Mouse (Mus musculus) kidney, adult 11 months (tissue): ENCODE measurements around the gene Ltbp2.

Experiments used
- DNase-seq: peaks from one replicate; pipeline ENCODE4 v3.0.0; 2022

Gene Ltbp2

DNA sequence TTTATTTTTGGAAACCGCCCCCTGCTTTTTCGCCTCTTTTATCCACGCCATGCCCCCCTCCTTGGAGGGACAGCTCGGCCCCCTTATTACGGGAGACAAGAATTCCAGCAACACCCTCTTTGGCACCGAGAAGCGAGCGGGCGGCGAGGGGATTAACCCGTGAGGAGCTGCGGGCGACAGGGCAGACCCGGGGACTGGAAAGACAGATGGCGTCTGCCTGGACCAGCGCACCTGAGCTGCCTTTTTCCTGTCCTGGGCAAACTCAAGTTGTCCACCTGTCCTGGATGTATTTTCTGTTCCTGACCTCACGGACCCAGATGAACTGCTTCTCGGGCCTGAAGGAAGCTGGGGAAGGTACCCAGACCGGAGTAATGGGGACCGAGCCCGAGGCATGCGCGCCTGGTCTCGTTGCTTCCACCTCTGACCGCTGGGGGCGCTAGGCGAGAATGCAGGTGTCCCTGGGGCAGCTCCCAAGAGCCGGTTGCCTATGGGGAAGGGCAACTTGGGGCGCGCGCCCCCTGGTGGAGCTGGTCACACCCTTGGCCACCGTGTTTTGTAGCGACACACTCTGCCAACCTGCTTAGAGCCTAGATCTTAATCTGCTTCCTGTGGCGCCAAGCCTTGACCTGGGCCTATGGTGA, at the start of gene Ltbp2:
Gene Ltbp2, minus strand, starts transcription at position 52 of the 641 bp plus-strand sequence.
- peak; percentile 72 for DNase-seq

DNA sequence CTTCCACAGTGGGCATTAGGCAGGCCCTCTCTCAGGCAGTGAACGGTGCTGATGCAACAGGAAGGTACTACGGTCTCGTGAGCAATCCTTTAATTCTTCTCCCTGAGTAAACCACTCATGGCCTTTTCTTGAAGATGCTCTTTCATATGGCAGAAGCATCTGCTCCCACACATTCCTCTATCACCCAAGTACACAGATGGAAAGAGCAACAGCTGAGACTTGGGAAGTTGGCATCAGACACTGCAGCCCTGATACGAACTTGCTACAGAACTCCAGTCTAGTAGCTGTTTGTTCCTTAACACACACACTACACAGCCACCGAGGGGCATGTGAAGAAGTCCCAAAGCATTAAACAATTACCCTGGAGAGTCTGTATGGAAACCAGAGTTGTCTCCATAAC, 48.0 kb upstream of the Ltbp2 start:
- no peak for DNase-seq

GRCm38 (mm10) chr12:84921881-84922419, 45.6 kb upstream of the Ltbp2 start:
- DNase-seq, result no peak

- no peak for DNase-seq
Measured at GRCm38 (mm10) chr12:84918809-84919208, 42.5 kb upstream of the Ltbp2 start.

DNA sequence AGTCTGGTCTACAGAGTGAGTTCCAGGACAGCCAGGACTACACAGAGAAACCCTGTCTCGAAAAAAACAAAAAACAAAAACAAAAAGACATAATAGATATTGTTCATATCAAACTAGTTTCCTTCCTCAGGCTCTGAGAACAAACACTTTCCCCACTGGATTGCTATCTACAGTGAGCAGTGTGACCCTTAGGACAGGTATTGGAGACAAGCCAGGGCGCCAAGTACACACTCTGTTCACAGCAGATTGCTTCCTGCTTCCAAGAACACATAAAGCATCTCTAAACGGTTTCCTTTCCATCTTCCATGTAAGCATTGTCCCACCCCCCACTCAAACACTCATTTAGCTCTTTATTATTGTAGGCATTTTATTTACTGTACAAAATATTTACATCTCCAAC, 41.5 kb upstream of the Ltbp2 start:
- no peak for DNase-seq

DNA sequence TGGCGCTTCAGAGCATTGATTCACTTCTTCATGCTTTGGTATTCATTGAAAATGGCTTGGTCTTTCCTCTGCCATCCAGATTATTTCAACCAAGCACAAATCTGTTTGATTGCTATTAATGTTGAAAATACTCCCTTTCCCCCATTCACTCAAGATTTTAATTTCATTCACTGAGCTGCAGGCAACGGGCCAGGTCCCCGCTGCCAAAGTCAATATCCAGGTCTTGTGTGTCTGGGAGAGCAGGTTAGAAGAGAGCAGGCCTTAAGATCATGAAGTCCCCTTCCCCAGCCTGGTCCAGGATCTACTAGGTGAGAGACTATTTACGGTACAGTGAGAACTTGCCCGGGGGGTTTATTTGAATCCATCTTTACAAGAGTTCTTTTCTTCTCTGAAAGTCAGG, 38.6 kb upstream of the Ltbp2 start:
- DNase-seq, result no peak

- no peak for DNase-seq
Measured at GRCm38 (mm10) chr12:84912652-84913104, 36.3 kb upstream of the Ltbp2 start.

GRCm38 (mm10) chr12:84911640-84912039, 35.3 kb upstream of the Ltbp2 start:
- DNase-seq, result no peak

GRCm38 (mm10) chr12:84910066-84910465, 33.7 kb upstream of the Ltbp2 start:
- DNase-seq, result no peak

GRCm38 (mm10) chr12:84907627-84908480, 31.5 kb upstream of the Ltbp2 start:
- no peak for DNase-seq

GRCm38 (mm10) chr12:84907024-84907626, 30.8 kb upstream of the Ltbp2 start:
- no peak for DNase-seq

- DNase-seq, result no peak
Measured at GRCm38 (mm10) chr12:84904399-84904798, 28.1 kb upstream of the Ltbp2 start.

DNA sequence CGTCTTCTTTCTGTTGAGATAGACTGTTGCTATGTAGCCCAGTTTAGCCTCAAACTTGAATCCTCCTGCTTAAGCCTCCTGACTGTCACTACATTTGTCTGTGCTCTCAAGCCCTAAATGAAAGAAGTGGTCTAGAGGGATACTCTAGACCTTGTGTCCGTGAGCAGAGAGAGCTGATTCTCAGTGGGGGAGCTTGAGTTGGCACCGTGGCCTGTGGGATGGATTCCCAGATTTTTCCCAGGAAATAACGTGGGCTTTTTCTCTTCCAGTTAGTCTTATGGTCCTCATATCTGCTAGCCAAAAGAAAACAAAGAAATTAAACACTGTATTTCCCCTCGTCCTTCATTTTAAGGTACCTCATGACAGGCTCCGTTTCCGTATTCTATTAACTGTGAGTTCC, 24.0 kb upstream of the Ltbp2 start:
- DNase-seq, result no peak

DNA sequence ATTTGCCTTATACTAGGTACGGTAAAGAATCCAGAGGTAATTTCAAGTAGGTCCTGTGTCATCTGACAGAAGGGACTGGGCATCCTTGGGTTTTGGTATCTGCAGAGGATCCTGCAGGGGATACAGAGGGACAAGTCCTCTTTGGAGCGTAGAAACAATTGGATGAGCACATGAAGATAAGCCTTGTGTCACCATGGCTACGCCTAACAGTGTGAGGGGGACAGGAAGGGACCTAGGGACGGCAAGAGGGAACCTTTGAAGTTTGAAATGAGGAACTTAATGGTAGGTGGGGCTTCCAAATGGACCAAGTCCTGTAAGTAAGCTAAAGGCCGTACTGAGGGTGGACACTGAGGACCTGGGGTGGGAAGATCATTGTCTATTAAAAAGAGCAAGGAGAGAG, 21.0 kb upstream of the Ltbp2 start:
- no peak for DNase-seq

GRCm38 (mm10) chr12:84896235-84896634, 19.9 kb upstream of the Ltbp2 start:
- DNase-seq, result no peak

DNA sequence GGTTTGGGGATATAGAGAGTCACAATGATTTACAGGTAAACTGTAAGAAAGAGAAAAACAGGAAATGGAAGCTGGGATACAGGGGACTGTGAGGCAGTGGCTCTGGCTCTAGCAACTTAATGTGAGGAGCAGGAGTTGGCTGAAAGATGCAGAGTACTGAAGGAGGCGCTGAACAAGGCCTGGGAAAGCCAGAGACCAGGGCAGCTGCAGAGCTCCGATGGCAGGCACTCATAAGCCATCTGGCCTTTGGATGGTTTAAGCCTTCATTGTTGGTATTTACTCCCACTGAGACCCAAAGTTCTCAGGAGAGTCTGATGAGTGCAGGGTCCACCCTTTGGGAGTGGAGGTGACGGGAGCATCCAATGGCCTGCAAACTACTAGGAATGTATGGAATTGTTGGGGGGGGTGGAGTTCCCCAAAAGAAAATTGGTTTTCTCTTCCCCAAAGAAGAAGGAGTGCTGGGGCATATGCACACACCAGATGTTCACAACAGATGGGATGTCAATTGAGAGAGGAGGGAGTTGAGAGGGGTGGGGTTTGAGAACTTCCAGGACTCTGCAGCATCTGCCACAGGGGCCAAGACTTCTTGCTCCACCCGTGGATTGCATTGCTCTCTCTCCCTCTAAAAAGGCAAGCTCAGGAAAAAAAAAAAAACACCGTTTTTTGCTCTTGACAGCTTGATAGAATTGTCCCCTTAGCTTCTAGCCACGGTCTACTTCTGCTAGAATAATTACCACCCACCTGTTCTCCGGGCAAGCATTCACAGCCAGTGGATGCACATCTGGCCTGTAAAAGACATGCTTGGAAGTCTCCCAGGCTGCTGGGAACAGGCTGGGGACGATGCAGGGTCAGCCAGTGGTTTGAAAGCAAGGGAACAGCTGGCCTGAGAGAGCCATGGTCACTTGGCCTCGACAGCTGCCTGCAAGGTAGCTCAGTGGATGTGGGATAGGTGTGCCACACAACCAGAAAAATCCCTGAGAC, 17.6 kb upstream of the Ltbp2 start:
- DNase-seq, result no peak

GRCm38 (mm10) chr12:84890289-84890688, 14.0 kb upstream of the Ltbp2 start:
- peak; percentile 47 for DNase-seq

DNA sequence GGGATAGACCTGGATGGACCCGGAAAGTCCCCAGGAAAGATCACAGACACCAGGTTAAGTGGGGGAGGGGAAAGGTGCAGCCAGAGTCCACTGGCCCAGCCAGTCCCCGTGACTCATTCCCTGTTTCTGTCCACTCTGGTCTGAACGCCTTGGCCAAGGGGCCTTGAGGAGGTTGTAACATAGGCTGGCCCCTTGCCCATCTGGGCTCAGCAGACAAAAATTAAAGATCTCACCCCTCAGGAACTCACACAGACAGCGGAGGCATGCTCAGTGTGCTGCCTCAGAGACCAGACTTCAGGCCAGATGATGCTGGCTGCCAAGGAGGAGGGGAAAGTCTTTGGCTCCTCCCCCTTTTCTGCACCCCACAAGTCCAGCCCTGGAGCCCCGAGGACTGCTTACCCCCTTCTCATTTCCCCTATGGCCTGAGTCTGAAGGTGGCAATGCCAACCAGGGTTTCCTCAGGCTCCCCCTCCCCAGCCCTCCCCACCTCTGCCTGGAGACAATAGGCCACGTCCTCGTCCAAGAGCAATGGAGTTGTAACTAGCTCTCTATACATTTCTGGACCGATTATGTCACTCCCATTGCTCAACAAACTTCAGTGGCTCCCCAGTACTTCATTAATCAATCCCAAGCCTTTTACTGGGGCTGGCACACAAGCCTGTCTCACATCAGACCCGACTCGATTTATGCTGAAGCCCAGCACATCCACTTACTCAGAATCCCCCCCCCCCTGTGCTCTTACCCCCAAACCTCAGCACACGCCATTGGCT, 9.0 kb upstream of the Ltbp2 start:
- no peak for DNase-seq

GRCm38 (mm10) chr12:84884423-84885076, 8.2 kb upstream of the Ltbp2 start:
- DNase-seq, result no peak

- no peak for DNase-seq
Measured at GRCm38 (mm10) chr12:84882796-84883195, 6.5 kb upstream of the Ltbp2 start.

DNA sequence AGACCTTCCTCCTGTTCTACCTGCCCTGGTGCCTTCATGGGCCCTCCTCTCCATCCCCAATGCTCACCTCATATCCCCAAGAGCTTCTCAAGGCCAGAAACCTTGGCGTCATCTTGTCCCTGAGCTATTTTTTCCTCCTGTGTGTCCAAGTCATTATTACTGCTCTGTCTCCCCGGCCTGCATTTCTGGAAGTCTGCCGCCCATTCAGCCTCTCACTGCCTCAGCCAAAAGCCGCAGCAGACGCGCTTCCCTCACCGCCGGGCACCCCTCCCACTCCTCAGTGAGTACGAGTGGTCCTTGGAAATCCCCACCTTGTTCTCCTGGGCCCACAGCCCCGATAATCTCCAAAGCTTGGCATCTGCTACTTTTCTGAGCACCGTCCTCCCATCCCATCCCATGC, 3.8 kb upstream of the Ltbp2 start:
- no peak for DNase-seq
